Mouse (Mus musculus) ES-Bruce4 (cell line): ENCODE measurements around the gene Adnp. TPM values are rescaled to one million over a fixed set of nuclear protein-coding genes. Genes with fewer than 3 reads are reported as not detected.

ENCODE experiments used
- H3K27ac ChIP-seq: 2 replicates; pipeline ENCODE4 v1.5.1; 2012; ENCODE audit warnings: low read length, inconsistent platforms; ENCODE audit not compliant: insufficient read depth
- H3K27me3 ChIP-seq: 2 replicates; pipeline ENCODE4 v1.6.1; 2012; ENCODE audit warnings: mild to moderate bottlenecking, low read length, inconsistent platforms; ENCODE audit not compliant: control insufficient read depth, poor library complexity, insufficient read depth, severe bottlenecking
- H3K36me3 ChIP-seq: 2 replicates; pipeline ENCODE4 v1.6.1; 2012; ENCODE audit warnings: inconsistent platforms, mild to moderate bottlenecking, low read length, moderate library complexity; ENCODE audit not compliant: control insufficient read depth, poor library complexity, insufficient read depth, severe bottlenecking
- H3K4me1 ChIP-seq: one replicate; pipeline ENCODE4 v1.8.1; 2011; ENCODE audit warnings: low read length; ENCODE audit not compliant: control insufficient read depth, insufficient read depth
- H3K4me3 ChIP-seq: 2 replicates; pipeline ENCODE4 v1.5.1; 2011; ENCODE audit warnings: low read depth, mild to moderate bottlenecking, low read length
- H3K9ac ChIP-seq: 2 replicates; pipeline ENCODE4 v1.6.1; 2012; ENCODE audit warnings: low read depth, mild to moderate bottlenecking, inconsistent platforms; ENCODE audit not compliant: poor library complexity, severe bottlenecking
- H3K9me3 ChIP-seq: replicated peaks from 2 replicates; pipeline ENCODE4 v1.6.1; 2012; ENCODE audit warnings: mild to moderate bottlenecking, low read length, inconsistent platforms; ENCODE audit not compliant: control insufficient read depth, poor library complexity, insufficient read depth, severe bottlenecking
- CTCF ChIP-seq: IDR thresholded peaks from one replicate; pipeline ENCODE4 v1.8.1; 2011; ENCODE audit warnings: low read depth, low read length
- EP300 ChIP-seq: IDR thresholded peaks from 2 replicates; pipeline ENCODE4 v1.6.1; 2011; ENCODE audit warnings: low read depth, low read length; ENCODE audit not compliant: insufficient read depth
- POLR2A ChIP-seq: IDR thresholded peaks from one replicate; pipeline ENCODE4 v1.8.1; 2011; ENCODE audit warnings: low read length; ENCODE audit not compliant: insufficient read depth
- polyA plus RNA-seq: library from polyadenylated mRNA; stranded (reverse); fragments of >200 nt; gene quantifications from 2 replicates; pipeline ENCODE4 v1.2.4, GENCODE M21; 2011; ENCODE audit warnings: low read depth; ENCODE audit not compliant: missing spikeins, insufficient read depth, insufficient read length

Gene Adnp
- polyA plus RNA-seq, 1 experiment = 72.7 TPM

- no peak overlapping the region for H3K27ac ChIP-seq
- TF ChIP-seq CTCF = no peak
- no peak for TF ChIP-seq EP300
- TF ChIP-seq POLR2A = no peak
- no peaks in the 10 kb centered on the region for H3K4me1 ChIP-seq
- H3K9ac ChIP-seq = no peak overlapping the region
- H3K36me3 ChIP-seq = no peaks in the 10 kb centered on the region
- H3K9me3 ChIP-seq = no peaks in the 10 kb centered on the region
- no peaks in the 10 kb centered on the region for H3K27me3 ChIP-seq
- no peak overlapping the region for H3K4me3 ChIP-seq
Observed at GRCm38 (mm10) chr2:168248167-168248855, 41.4 kb upstream of the Adnp start.

DNA sequence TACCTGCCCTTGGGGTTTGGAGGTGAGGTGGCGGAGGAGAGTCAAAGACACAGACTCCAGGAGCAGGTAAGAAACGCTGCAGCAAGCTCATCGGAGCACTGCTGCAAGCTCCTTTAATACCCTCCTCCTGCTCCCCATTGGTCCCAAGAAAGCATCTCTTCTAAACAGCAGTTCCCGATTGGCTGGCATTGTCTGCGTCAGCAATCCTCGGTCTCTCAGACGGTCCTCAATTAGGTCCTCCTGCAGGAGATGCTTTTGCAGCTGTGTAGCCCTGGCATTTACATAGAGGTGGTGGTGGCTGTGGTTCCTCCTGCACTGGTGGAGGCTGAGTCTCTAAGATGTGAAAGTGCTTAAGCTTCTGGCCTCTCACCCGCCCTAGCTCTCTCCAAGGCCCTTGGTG is 38.7 kb upstream of the Adnp start:
- Histone ChIP-seq H3K27me3 (no peaks in the 10 kb centered on the region), H3K9ac (no peak overlapping the region), H3K4me3 (no peak overlapping the region), H3K36me3 (no peaks in the 10 kb centered on the region), H3K9me3 (no peaks in the 10 kb centered on the region), H3K27ac (no peak overlapping the region), H3K4me1 (no peaks in the 10 kb centered on the region)
- no peak for TF ChIP-seq POLR2A
- no peak for TF ChIP-seq CTCF
- no peak for TF ChIP-seq EP300

DNA sequence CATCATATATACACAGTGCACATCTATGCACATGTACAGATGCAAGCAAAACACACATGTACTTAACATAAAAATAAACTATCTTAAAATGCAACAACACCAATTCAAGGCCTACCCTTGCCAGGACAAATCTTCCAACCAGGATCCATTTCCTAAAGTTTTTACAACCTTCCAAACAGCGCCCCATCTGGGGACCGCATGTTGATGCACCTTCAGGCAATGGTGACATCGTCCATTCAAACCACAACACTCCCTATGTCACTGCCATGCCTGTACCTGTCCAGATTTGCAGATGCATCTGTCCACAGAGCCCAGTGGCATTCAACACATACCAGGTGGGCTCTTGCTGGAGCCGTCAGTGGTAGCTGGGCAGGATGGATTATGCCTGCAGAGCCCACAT is 36.4 kb upstream of the Adnp start:
- H3K9me3 ChIP-seq = 0 out of 2 replicates have a peak, but pooled peaks cover 2% of the 10 kb centered on the region
- H3K36me3 ChIP-seq = no peaks in the 10 kb centered on the region
- H3K27ac ChIP-seq = no peak overlapping the region
- no peaks in the 10 kb centered on the region for H3K27me3 ChIP-seq
- no peak overlapping the region for H3K4me3 ChIP-seq
- no peaks in the 10 kb centered on the region for H3K4me1 ChIP-seq
- H3K9ac ChIP-seq = no peak overlapping the region
- TF ChIP-seq POLR2A (no peak), CTCF (peak; percentile 30)

DNA sequence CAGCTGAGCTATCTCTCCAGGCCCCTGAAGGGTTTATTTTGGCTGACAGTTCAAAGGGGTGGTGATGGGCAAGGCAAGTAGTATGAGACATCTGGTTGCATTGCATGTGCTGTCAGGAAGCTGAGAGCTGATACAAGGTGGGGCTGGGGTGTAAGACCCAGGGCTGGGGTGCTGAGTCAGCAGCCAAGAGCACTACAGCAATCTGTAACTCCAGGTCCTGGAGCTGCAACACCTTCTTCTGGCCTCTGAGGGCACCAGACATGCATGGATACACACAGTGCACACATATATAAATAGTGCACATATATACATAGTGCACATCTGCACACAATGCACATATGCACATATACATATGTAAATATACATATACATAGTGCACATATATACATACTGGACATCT is 35.9 kb upstream of the Adnp start:
- H3K4me1 ChIP-seq = no peaks in the 10 kb centered on the region

GRCm38 (mm10) chr2:168238335-168238734 is 31.4 kb upstream of the Adnp start:
- no peak overlapping the region for H3K27ac ChIP-seq
- no peaks in the 10 kb centered on the region for H3K36me3 ChIP-seq
- TF ChIP-seq EP300 (no peak), POLR2A (no peak), CTCF (no peak)

More for the DNA sequence above, 35.9 kb upstream of the Adnp start:
- H3K9me3 ChIP-seq = 0 out of 2 replicates have a peak, but pooled peaks cover 3% of the 10 kb centered on the region
- TF ChIP-seq CTCF = no peak
- TF ChIP-seq EP300 = no peak
- TF ChIP-seq POLR2A = no peak
- H3K4me3 ChIP-seq = no peak overlapping the region
- H3K9ac ChIP-seq = no peak overlapping the region
- H3K27ac ChIP-seq = no peak overlapping the region
- H3K27me3 ChIP-seq = no peaks in the 10 kb centered on the region
- H3K36me3 ChIP-seq = no peaks in the 10 kb centered on the region

DNA sequence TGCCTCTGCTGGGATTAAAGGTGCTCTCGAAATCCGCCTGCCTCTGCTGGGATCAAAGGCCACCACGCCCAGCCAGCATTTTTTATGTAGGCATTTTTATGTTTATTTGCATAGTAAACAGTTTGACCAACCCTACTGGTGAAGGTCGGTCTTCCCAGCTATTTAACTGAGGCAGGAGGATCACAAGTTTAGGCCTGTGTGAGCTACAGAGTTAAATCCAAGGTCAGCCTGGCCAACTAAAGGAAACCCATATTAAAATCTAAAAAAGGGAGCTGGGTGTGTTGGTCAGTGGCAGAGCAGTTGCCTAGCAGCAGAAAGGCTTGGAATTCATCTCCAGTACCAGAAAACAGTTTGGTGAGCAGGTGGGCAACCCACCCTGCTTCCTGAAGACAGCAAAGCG is 26.4 kb upstream of the Adnp start:
- TF ChIP-seq POLR2A = no peak
- no peak for TF ChIP-seq CTCF
- no peak for TF ChIP-seq EP300
- 0 out of 2 replicates have a peak, but pooled peaks cover 2% of the 10 kb centered on the region for H3K36me3 ChIP-seq
- H3K4me1 ChIP-seq = peaks cover 2% of the 10 kb centered on the region
- H3K9me3 ChIP-seq = peaks cover 6% of the 10 kb centered on the region; the same call in 1 of the 2 replicates
- H3K27ac ChIP-seq = no peak overlapping the region
- H3K27me3 ChIP-seq = no peaks in the 10 kb centered on the region
- no peak overlapping the region for H3K4me3 ChIP-seq
- H3K9ac ChIP-seq = no peak overlapping the region

More at GRCm38 (mm10) chr2:168238335-168238734, 31.4 kb upstream of the Adnp start:
- H3K9me3 ChIP-seq = peaks cover 7% of the 10 kb centered on the region; the same call in 1 of the 2 replicates
- no peak overlapping the region for H3K9ac ChIP-seq
- no peaks in the 10 kb centered on the region for H3K27me3 ChIP-seq
- no peaks in the 10 kb centered on the region for H3K4me1 ChIP-seq
- no peak overlapping the region for H3K4me3 ChIP-seq
